Mouse (Mus musculus) thymus, adult 2 months (tissue): Measurements from ENCODE around the gene Olfr1364. TPM values are rescaled to one million over a fixed set of nuclear protein-coding genes. Genes with fewer than 3 reads are reported as not detected.

Source experiments
- DNase-seq: peaks from one replicate; pipeline ENCODE4 v3.0.0; 2021
- H3K27ac ChIP-seq: fragments of 200-500 bp; 2 replicates; pipeline ENCODE4 v1.5.1; 2012; ENCODE audit warnings: low read length, control low read depth; ENCODE audit not compliant: control insufficient read depth, insufficient read depth
- H3K27me3 ChIP-seq: fragments of 200-500 bp; 2 replicates; pipeline ENCODE4 v1.6.1; 2012; ENCODE audit warnings: mild to moderate bottlenecking, low read length, moderate library complexity, mixed read lengths; ENCODE audit not compliant: control insufficient read depth, insufficient read depth
- H3K36me3 ChIP-seq: fragments of 200-500 bp; 2 replicates; pipeline ENCODE4 v1.6.1; 2012; ENCODE audit warnings: mild to moderate bottlenecking, low read length, moderate library complexity; ENCODE audit not compliant: control insufficient read depth, insufficient read depth
- H3K4me1 ChIP-seq: fragments of 200-500 bp; replicated peaks from 2 replicates; pipeline ENCODE4 v1.6.1; 2012; ENCODE audit warnings: low read length; ENCODE audit not compliant: control insufficient read depth, insufficient read depth
- H3K4me3 ChIP-seq: fragments of 200-500 bp; 2 replicates; pipeline ENCODE4 v1.5.1; 2012; ENCODE audit warnings: mild to moderate bottlenecking, low read length, control low read depth, moderate library complexity; ENCODE audit not compliant: control insufficient read depth, insufficient read depth
- CTCF ChIP-seq: fragments of 200-500 bp; IDR thresholded peaks from 2 replicates; pipeline ENCODE4 v1.5.1; 2012; ENCODE audit warnings: mild to moderate bottlenecking, control low read depth, low read length, moderate library complexity, borderline replicate concordance; ENCODE audit not compliant: control insufficient read depth, poor library complexity, insufficient read depth; ENCODE audit errors: extremely low read depth
- POLR2A ChIP-seq: fragments of 200-500 bp; IDR thresholded peaks from 2 replicates; pipeline ENCODE4 v1.6.1; 2012; ENCODE audit warnings: mild to moderate bottlenecking, low read length, control low read depth, moderate library complexity; ENCODE audit not compliant: control insufficient read depth, poor library complexity, insufficient read depth; ENCODE audit errors: extremely low read depth
- WGBS: fragments of 180-500 bp; shearing (Covaris S2); methylation state at CpG from one replicate; pipeline ENCODE4 v1.1.7; 2018; 5-methylcytosine and 5-hydroxymethylcytosine counted together
- polyA plus RNA-seq: library from polyadenylated mRNA; depleted of rRNA; stranded (reverse); fragments of >200 nt; gene quantifications from 2 replicates; pipeline ENCODE4 v1.2.3, GENCODE M21; 2012; rRNA removed

Gene Olfr1364
- not detected in 2 replicates for polyA plus RNA-seq

DNA sequence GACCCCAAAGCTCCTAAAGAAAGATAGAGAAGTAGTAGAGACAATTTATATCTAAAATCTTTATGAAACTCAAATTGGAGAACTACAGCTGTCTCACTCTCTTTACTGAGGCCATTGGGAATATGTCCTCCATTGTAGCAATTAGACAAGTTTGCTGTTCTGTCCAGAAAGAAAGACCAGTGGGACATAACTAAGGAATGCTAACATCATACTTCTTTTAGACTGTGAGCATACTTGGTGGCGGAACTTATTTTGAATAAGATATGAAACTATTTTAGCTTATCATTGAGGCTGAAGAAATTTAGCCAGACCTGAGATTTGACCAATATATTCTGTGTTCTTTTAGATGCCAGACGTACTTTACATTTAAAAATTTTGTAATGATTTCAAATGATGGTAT is at the start of gene Olfr1364:
Olfr1364 (minus strand) TSS at position 101 of the 400 bp plus-strand sequence.
- DNase-seq = no peak
- 93% methylated on average over 2 of the region's 2 CpGs for WGBS
- H3K27me3 ChIP-seq = no peaks in the 10 kb centered on the region
- no peaks in the 10 kb centered on the region for H3K4me1 ChIP-seq
- H3K4me3 ChIP-seq = no peak within 1 kb of the TSS
- no peaks in the 10 kb centered on the region for H3K36me3 ChIP-seq
- no peak within 1 kb of the TSS for H3K27ac ChIP-seq
- TF ChIP-seq CTCF (no peak), POLR2A (no peak)

GRCm38 (mm10) chr13:21613922-21614321 is 32.4 kb upstream of the Olfr1364 start, which contains the start of gene Olfr1362:
TSS of gene Olfr1362 (minus strand) at chr13:21614022.
- Histone ChIP-seq H3K27ac (no peak within 1 kb of the TSS), H3K4me1 (no peaks in the 10 kb centered on the region), H3K27me3 (no peaks in the 10 kb centered on the region), H3K4me3 (no peak within 1 kb of the TSS), H3K36me3 (no peaks in the 10 kb centered on the region)
- TF ChIP-seq POLR2A = no peak
- no peak for TF ChIP-seq CTCF
- DNase-seq = no peak

- H3K27ac ChIP-seq = no peak overlapping the region
- no peak for TF ChIP-seq CTCF
- no peak for TF ChIP-seq POLR2A
- no peak overlapping the region for H3K4me3 ChIP-seq
- no peaks in the 10 kb centered on the region for H3K36me3 ChIP-seq
- no peaks in the 10 kb centered on the region for H3K27me3 ChIP-seq
- H3K4me1 ChIP-seq = no peaks in the 10 kb centered on the region
- no peak for DNase-seq
- 85% methylated on average over 2 of the region's 2 CpGs for WGBS
These were observed 10.1 kb upstream of the Olfr1364 start for GRCm38 (mm10) chr13:21591618-21592017.

DNA sequence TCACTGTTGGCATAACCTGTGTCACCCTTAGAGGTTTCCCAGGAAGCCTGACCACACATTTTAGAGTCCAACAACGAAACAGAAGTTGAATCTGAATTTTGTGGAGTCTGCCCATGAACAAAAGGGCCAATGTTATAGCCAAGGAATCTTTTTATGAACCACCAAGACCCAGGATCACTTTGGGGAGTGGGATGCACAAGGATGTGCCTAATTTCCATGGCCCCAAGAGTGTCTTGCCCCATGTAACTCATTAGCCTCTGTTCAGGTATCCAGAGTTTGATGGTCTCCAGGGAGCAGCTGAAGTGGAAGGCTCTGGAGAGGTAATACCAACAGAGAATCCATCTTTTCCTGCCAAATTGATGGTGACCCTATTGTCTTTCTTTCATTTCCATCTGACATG is 21.8 kb downstream of the Olfr1364 start, which contains the start of gene Olfr1535:
Olfr1535 (minus strand) TSS at position 101 of the 400 bp plus-strand sequence.
- 52% methylated on average over 1 of the region's 1 CpGs for WGBS
- no peaks in the 10 kb centered on the region for H3K27me3 ChIP-seq
- no peak within 1 kb of the TSS for H3K27ac ChIP-seq
- no peaks in the 10 kb centered on the region for H3K36me3 ChIP-seq
- no peak within 1 kb of the TSS for H3K4me3 ChIP-seq
- TF ChIP-seq POLR2A = no peak
- TF ChIP-seq CTCF = no peak
- DNase-seq = no peak
- no peaks in the 10 kb centered on the region for H3K4me1 ChIP-seq

- 62% methylated on average over 3 of the region's 3 CpGs for WGBS
- DNase-seq = no peak
These were observed 31.0 kb downstream of the Olfr1364 start for GRCm38 (mm10) chr13:21550416-21551110.

GRCm38 (mm10) chr13:21549487-21549886 is 32.1 kb downstream of the Olfr1364 start:
- DNase-seq = no peak
- H3K4me1 ChIP-seq = no peaks in the 10 kb centered on the region
- H3K27me3 ChIP-seq = no peaks in the 10 kb centered on the region
- no peak overlapping the region for H3K27ac ChIP-seq
- H3K36me3 ChIP-seq = no peaks in the 10 kb centered on the region
- TF ChIP-seq POLR2A = no peak
- no peak for TF ChIP-seq CTCF
- H3K4me3 ChIP-seq = no peak overlapping the region
- 92% methylated on average over 3 of the region's 3 CpGs for WGBS

More at GRCm38 (mm10) chr13:21550416-21551110, 31.0 kb downstream of the Olfr1364 start:
- Histone ChIP-seq H3K36me3 (no peaks in the 10 kb centered on the region), H3K4me3 (no peak overlapping the region), H3K27me3 (no peaks in the 10 kb centered on the region), H3K4me1 (no peaks in the 10 kb centered on the region), H3K27ac (no peak overlapping the region)
- TF ChIP-seq POLR2A (no peak), CTCF (no peak)

- no peaks in the 10 kb centered on the region for H3K36me3 ChIP-seq
- 67% methylated on average over 1 of the region's 1 CpGs for WGBS
- no peaks in the 10 kb centered on the region for H3K27me3 ChIP-seq
- TF ChIP-seq CTCF (no peak), POLR2A (no peak)
- no peak within 1 kb of the TSS for H3K27ac ChIP-seq
- no peak within 1 kb of the TSS for H3K4me3 ChIP-seq
- no peaks in the 10 kb centered on the region for H3K4me1 ChIP-seq
- DNase-seq = no peak
These were observed 38.9 kb downstream of the Olfr1364 start, which contains the start of gene Olfr1366 for GRCm38 (mm10) chr13:21542708-21543107. TSS of gene Olfr1366 (minus strand) at chr13:21542808.
